Mouse (Mus musculus) thymus, postnatal 10 days (tissue): ENCODE measurements around the gene Lhfpl5.

Experiments
- DNase-seq, 2 experiments: peaks; one replicate each; pipeline ENCODE4 v3.0.0; 2021; ENCODE audit warnings: low spot score in 2 of 2

Lhfpl5 gene

DNA sequence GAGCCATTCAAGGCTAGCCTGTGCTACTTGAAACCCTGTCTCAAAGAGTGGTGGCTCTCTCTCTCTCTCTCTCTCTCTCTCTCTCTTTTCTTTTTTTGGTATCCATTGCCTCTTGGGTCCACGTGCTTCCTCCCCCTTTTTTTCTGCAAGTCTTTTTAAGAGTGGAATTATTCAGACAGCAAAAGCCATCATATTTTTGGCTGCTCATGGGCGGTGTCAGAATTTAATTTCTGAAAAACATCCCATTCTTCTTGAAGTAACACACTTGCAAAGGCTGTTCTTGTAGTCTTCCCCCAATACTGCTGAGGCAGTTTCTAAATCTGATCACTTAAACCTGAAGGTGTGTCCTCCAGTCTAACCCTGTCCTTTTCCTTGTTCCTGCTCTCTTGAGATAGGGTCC lies 51.5 kb downstream of the Lhfpl5 start:
- DNase-seq = no peak

DNA sequence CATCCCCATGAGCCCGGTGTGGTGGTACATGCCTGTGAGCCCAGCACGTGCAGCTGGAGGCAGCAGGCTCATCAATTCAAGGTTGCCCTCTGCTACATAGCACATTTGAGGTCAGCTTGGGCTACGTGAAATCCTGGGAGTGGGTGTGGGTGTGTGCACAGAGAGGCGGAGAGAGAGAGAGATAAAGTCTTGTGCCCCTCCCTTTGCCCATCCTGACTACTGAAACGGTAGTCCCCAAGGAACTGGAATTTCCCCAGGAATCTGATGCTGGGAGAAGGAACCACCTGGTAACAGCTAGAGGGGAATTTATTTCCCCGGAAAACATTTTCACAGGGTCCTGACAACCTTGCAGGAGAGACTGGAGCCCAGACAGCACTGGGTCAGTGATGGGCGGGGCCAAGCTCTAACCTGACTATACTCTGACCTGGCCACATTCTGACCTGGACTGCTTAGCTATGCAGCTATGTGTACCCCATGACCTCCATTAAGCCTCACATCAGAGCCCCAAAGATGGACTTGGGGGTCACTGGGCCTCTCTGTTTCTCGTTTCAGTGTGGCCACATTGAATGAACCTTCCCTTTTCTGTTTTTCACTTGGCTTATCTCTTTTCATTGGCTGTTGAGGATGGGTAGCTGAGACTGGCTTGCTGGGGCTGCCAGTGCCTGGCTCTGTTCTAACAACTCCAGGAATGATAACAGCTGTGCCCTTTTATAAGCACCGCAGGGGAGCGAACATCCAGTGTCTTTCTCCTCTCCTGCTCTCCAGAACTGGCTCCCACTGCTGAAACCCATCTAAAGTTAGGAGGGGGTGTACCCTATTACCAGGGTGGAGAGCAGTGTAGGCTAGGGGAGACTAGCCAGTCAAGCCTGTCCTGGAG lies 53.0 kb downstream of the Lhfpl5 start:
- DNase-seq = no peak

DNA sequence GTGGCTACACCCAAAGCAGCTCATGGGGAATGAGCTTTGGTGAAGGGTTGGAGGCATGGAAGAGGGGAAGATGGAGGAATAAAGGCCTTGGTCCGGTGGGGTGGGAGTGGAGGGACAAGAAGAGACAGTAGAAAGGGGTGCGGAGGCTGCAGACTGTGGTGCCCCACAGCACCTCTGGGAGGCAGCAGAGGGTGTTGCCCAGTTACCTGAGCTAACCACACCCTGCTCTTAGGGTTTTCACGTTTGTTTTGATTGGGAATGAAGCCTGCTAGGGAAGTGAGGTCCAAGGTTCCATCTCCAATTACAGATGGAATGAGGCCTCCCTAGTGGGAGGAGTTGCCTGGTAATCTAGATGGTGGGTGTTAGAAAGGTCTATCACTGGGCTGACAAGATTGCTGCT lies 53.7 kb downstream of the Lhfpl5 start:
- no peak for DNase-seq
